9 mouse cellular contexts compared by ENCODE assay signal in the genomic region with DNA sequence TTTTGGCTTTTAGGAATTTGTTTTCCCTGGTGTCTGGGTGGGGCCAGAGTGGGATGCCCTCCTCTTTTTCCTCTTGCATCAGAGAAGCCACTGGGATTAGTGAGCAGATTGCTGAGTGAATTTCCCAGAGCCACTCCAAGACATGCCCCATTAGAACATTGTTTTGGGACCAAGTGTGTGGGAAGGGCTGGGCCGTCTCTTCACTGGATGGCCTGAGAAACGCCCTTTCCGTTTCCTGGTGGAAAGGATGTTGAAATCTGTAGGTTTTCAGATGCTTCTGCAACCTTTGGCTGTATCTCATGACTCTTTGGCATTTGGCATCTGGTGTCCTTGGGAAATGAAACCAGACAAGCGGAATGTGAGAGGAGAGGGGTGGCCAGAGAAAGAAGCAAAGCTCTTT. TPM values are rescaled to one million over a fixed set of nuclear protein-coding genes. Genes with fewer than 3 reads are reported as not detected.
DNase-seq lines count a peak whose midpoint lies in the region; ATAC-seq and TF ChIP-seq lines count a peak whose summit lies in the region.
"Had no signal": no experiment of that assay in that cellular context is flagged by ENCODE, and none has a peak within 500 bp of the region (broad histone marks: within the 10 kb centered on the region; RNA-seq: fewer than 3 reads in every experiment).

No protein-coding gene starts in this region.

- H3K36me3 ChIP-seq in embryonic facial prominence, embryonic 15.5 days, result no peaks in the 10 kb centered on the region
- no peaks in the 10 kb centered on the region for H3K36me3 ChIP-seq in embryonic facial prominence, embryonic 10.5 days (replicated peaks)
- H3K36me3 ChIP-seq in C2C12 (ENCODE audit: control insufficient read depth, insufficient read depth), result no peaks in the 10 kb centered on the region
- no peaks in the 10 kb centered on the region for H3K36me3 ChIP-seq in heart, embryonic 14.5 days (ENCODE audit: control insufficient read depth, insufficient read depth, low read length)
- H3K36me3 ChIP-seq in lung, embryonic 14.5 days (ENCODE audit: insufficient read depth), result no peaks in the 10 kb centered on the region
- no peaks in the 10 kb centered on the region for H3K36me3 ChIP-seq in hindbrain, embryonic 16.5 days (ENCODE audit: control insufficient read depth, insufficient read depth, low read length)
- H3K36me3 ChIP-seq: hindbrain, embryonic 15.5 days had no signal

- no peak overlapping the region for H3ac ChIP-seq in C2C12 (ENCODE audit: control insufficient read depth, insufficient read length, low read depth)

- no peaks in the 10 kb centered on the region for H3K27me3 ChIP-seq in embryonic facial prominence, embryonic 15.5 days
- H3K27me3 ChIP-seq in embryonic facial prominence, embryonic 10.5 days (replicated peaks; ENCODE audit: low read depth, poor library complexity, severe bottlenecking), result no peaks in the 10 kb centered on the region
- H3K27me3 ChIP-seq in C2C12 (ENCODE audit: control insufficient read depth, insufficient read depth, insufficient read length), result no peaks in the 10 kb centered on the region
- no peaks in the 10 kb centered on the region for H3K27me3 ChIP-seq in heart, embryonic 14.5 days (ENCODE audit: control insufficient read depth, insufficient read depth, low read length)
- H3K27me3 ChIP-seq in lung, embryonic 14.5 days (ENCODE audit: insufficient read depth, low read length), result no peaks in the 10 kb centered on the region
- H3K27me3 ChIP-seq in hindbrain, embryonic 16.5 days (replicated peaks; ENCODE audit: control insufficient read depth, insufficient read depth, low read length), result no peaks in the 10 kb centered on the region
- H3K27me3 ChIP-seq: hindbrain, embryonic 15.5 days had no signal

- no peak overlapping the region for H3K9ac ChIP-seq in embryonic facial prominence, embryonic 15.5 days
- peak overlapping the region; percentile 58 for H3K9ac ChIP-seq in heart, embryonic 14.5 days (ENCODE audit: low read length)
- no peak overlapping the region for H3K9ac ChIP-seq in lung, embryonic 14.5 days
- no peak overlapping the region for H3K9ac ChIP-seq in hindbrain, embryonic 16.5 days (ENCODE audit: low read depth, low read length)
- H3K9ac ChIP-seq: hindbrain, embryonic 15.5 days had no signal

- H3K79me2 ChIP-seq in C2C12 (ENCODE audit: control insufficient read depth, insufficient read depth), result peaks cover 60% of the 10 kb centered on the region

- peaks cover 28% of the 10 kb centered on the region for H3K79me3 ChIP-seq in C2C12 (ENCODE audit: low read depth)

- peaks cover 53% of the 10 kb centered on the region for H3K4me1 ChIP-seq in embryonic facial prominence, embryonic 15.5 days
- H3K4me1 ChIP-seq in embryonic facial prominence, embryonic 10.5 days, result peaks cover 54% of the 10 kb centered on the region
- H3K4me1 ChIP-seq in heart, embryonic 14.5 days (ENCODE audit: control insufficient read depth in 2 of 2, insufficient read depth in 2 of 2, low read length in 2 of 2), result peaks cover 67 to 90% of the 10 kb centered on the region in 2 experiments
- H3K4me1 ChIP-seq in lung, embryonic 14.5 days (ENCODE audit: insufficient read depth), result peaks cover 22% of the 10 kb centered on the region
- H3K4me1 ChIP-seq in hindbrain, embryonic 16.5 days (ENCODE audit: control insufficient read depth, insufficient read depth, low read depth, low read length), result peaks cover 10% of the 10 kb centered on the region

- no peak for ATAC-seq in embryonic facial prominence, embryonic 15.5 days (ENCODE audit: insufficient number of reproducible peaks, low FRiP score, low TSS enrichment, low read depth)
- no peak for ATAC-seq in heart, embryonic 14.5 days (ENCODE audit: insufficient number of reproducible peaks, insufficient read depth, low FRiP score, low read depth)
- ATAC-seq in lung, embryonic 14.5 days (ENCODE audit: insufficient read depth), result no peak
- no peak for ATAC-seq in hindbrain, embryonic 16.5 days

- no peak for DNase-seq in embryonic facial prominence, embryonic 10.5 days (ENCODE audit: low spot score)
- DNase-seq in lung, embryonic 14.5 days, result peak; percentile 26
- no peak for DNase-seq in left cerebral cortex, adult 8-10 months (ENCODE audit: low spot score in 2 of 2)
- no peak for DNase-seq in left cerebral cortex, adult 11 months (ENCODE audit: low spot score)

- H3K4me3 ChIP-seq in embryonic facial prominence, embryonic 15.5 days (replicated peaks), result no peak overlapping the region
- H3K4me3 ChIP-seq in embryonic facial prominence, embryonic 10.5 days, result no peak overlapping the region
- no peak overlapping the region for H3K4me3 ChIP-seq in C2C12 (ENCODE audit: insufficient read depth, poor library complexity, severe bottlenecking)
- H3K4me3 ChIP-seq in heart, embryonic 14.5 days (ENCODE audit: control insufficient read depth in 1 of 2, insufficient read depth in 1 of 2, low read depth in 1 of 2, low read length in 2 of 2), result peak overlapping the region in 1 of 2 experiments; percentile 2; a peak in 1 of 4 replicates
- no peak overlapping the region for H3K4me3 ChIP-seq in lung, embryonic 14.5 days (ENCODE audit: low read depth, low read length)
- no peak overlapping the region for H3K4me3 ChIP-seq in hindbrain, embryonic 16.5 days (ENCODE audit: low read length)
- H3K4me3 ChIP-seq: hindbrain, embryonic 15.5 days had no signal

- H3K9me3 ChIP-seq in embryonic facial prominence, embryonic 15.5 days (replicated peaks), result no peaks in the 10 kb centered on the region
- H3K9me3 ChIP-seq in embryonic facial prominence, embryonic 10.5 days, result no peaks in the 10 kb centered on the region
- no peaks in the 10 kb centered on the region for H3K9me3 ChIP-seq in heart, embryonic 14.5 days (ENCODE audit: control insufficient read depth, low read length)
- no peaks in the 10 kb centered on the region for H3K9me3 ChIP-seq in lung, embryonic 14.5 days (ENCODE audit: low read depth, low read length)
- H3K9me3 ChIP-seq in hindbrain, embryonic 16.5 days (ENCODE audit: control insufficient read depth, low read length), result no peaks in the 10 kb centered on the region
- H3K9me3 ChIP-seq: hindbrain, embryonic 15.5 days had no signal

- WGBS in embryonic facial prominence, embryonic 15.5 days, result 74% methylated on average over 4 of the region's 4 CpGs
- 83% methylated on average over 4 of the region's 4 CpGs for WGBS in embryonic facial prominence, embryonic 10.5 days
- 13% methylated on average over 4 of the region's 4 CpGs for WGBS in heart, embryonic 14.5 days
- WGBS in lung, embryonic 14.5 days, result 57% methylated on average over 4 of the region's 4 CpGs
- WGBS in hindbrain, embryonic 16.5 days, result 86% methylated on average over 4 of the region's 4 CpGs

- no peak overlapping the region for H3K4me2 ChIP-seq in embryonic facial prominence, embryonic 15.5 days (replicated peaks)
- H3K4me2 ChIP-seq in heart, embryonic 14.5 days (ENCODE audit: low read length), result peak overlapping the region; percentile 55
- no peak overlapping the region for H3K4me2 ChIP-seq in lung, embryonic 14.5 days
- no peak overlapping the region for H3K4me2 ChIP-seq in hindbrain, embryonic 16.5 days (ENCODE audit: low read length)
- H3K4me2 ChIP-seq: hindbrain, embryonic 15.5 days had no signal

- no peak for TF ChIP-seq CTCF in C2C12 (IDR thresholded peaks at IDR 0.05; ENCODE audit: control insufficient read depth, insufficient read depth, insufficient read length)
- TF ChIP-seq CTCF in lung, embryonic 14.5 days (IDR thresholded peaks at IDR 0.05; ENCODE audit: low read depth), result no peak

- H3K27ac ChIP-seq in embryonic facial prominence, embryonic 15.5 days (replicated peaks), result peak overlapping the region; percentile 36; the same call in 1 of the 2 replicates
- no peak overlapping the region; the same call in 1 of the 2 replicates for H3K27ac ChIP-seq in embryonic facial prominence, embryonic 10.5 days (replicated peaks)
- H3K27ac ChIP-seq in heart, embryonic 14.5 days (replicated peaks in 1 of 2; ENCODE audit: control insufficient read depth in 1 of 2, insufficient read depth in 1 of 2, low read depth in 2 of 2, low read length in 2 of 2), result peak overlapping the region; percentile 92 to 94
- H3K27ac ChIP-seq in lung, embryonic 14.5 days (ENCODE audit: low read depth), result peak overlapping the region; percentile 56
- no peak overlapping the region for H3K27ac ChIP-seq in hindbrain, embryonic 16.5 days (ENCODE audit: low read depth, low read length)
- H3K27ac ChIP-seq: hindbrain, embryonic 15.5 days had no signal

TF ChIP-seq in C2C12, 6 proteins besides CTCF, POLR2A, EP300 and RAD21:
- TF ChIP-seq MYOG (IDR thresholded peaks at IDR 0.05; ENCODE audit: control insufficient read depth, extremely low read depth, insufficient read length), result no peak
- no peak for TF ChIP-seq USF1 (IDR thresholded peaks at IDR 0.05; ENCODE audit: low read depth)
- peak; percentile 77 for TF ChIP-seq CEBPB (IDR thresholded peaks at IDR 0.05; ENCODE audit: low read depth)
- no peak for TF ChIP-seq MYOD1 (IDR thresholded peaks at IDR 0.05; ENCODE audit: control insufficient read depth, insufficient read length, low read depth)

RNA-seq across cellular contexts. Expression of a gene that starts 54.8 kb away (rescaled TPM):
- 11.7 TPM in 2 replicates for polyA plus RNA-seq in embryonic facial prominence, embryonic 15.5 days (2015; fragmentation: Nextera tagmentation; extraction: Ambion mirVana)
- 7.3 and 7.4 TPM in 2 replicates for polyA plus RNA-seq in embryonic facial prominence, embryonic 10.5 days (2016; fragmentation: Nextera tagmentation; extraction: Ambion mirVana)
- polyA plus RNA-seq in C2C12 (2012; fragmentation: generic; extraction: Trizol), result 3.2 TPM
- 28.9 and 33.3 TPM in 2 replicates for polyA plus RNA-seq in heart, embryonic 14.5 days (2014; fragmentation: Nextera tagmentation; extraction: Ambion mirVana)
- 15.3 and 17.5 TPM in 2 replicates for polyA plus RNA-seq in lung, embryonic 14.5 days (2014; fragmentation: Nextera tagmentation; extraction: Ambion mirVana)
- 10 to 100 TPM; 49.2 to 52.6 (median 51.6) TPM for total RNA-seq in left cerebral cortex, adult 8-10 months (2022)
- 26.6 and 28.4 TPM in 2 replicates for polyA plus RNA-seq in hindbrain, embryonic 16.5 days (2015; fragmentation: Nextera tagmentation; extraction: Ambion mirVana)

Comparison
In these comparisons a context has a peak if more than half of its experiments do, and no peak if none do; other contexts are left out.
1. H3K27ac ChIP-seq: peak in embryonic facial prominence, embryonic 15.5 days (single experiment), heart, embryonic 14.5 days (2 of 2) and lung, embryonic 14.5 days (single experiment); none in embryonic facial prominence, embryonic 10.5 days (single experiment) and hindbrain, embryonic 16.5 days (single experiment).